Mouse (Mus musculus) adrenal gland, adult 2 months (tissue): ENCODE measurements at regions not wholly inside any gene's neighbourhood (a gene's known extent, or its start where the extent isn't known, plus 50 kb on each side); places are given as distances from the start of the nearest gene placed in this dataset.
A peak's percentile ranks its signal among the peaks of the same experiment; 100 is the strongest.

Experiments
- DNase-seq: peaks from one replicate; pipeline ENCODE4 v3.0.0; 2021

GRCm38 (mm10) chr14:71359581-71359980 is 759.9 kb upstream of the Fam160b2 start:
- DNase-seq: no peak

GRCm38 (mm10) chr14:71338219-71338618 is 738.6 kb upstream of the Fam160b2 start:
- no peak for DNase-seq

- no peak for DNase-seq
Measured at GRCm38 (mm10) chr14:71336906-71337305, 737.3 kb upstream of the Fam160b2 start.

- no peak for DNase-seq
Measured at GRCm38 (mm10) chr14:71334022-71334421, 734.4 kb upstream of the Fam160b2 start.

- peak; percentile 18 for DNase-seq
Measured at GRCm38 (mm10) chr14:71329862-71330630, 730.4 kb upstream of the Fam160b2 start.

GRCm38 (mm10) chr14:71327621-71328020 is 728.0 kb upstream of the Fam160b2 start:
- no peak for DNase-seq

- peak; percentile 56 for DNase-seq
Measured at GRCm38 (mm10) chr14:71326521-71327105, 727.0 kb upstream of the Fam160b2 start.

- no peak for DNase-seq
Measured at GRCm38 (mm10) chr14:71315228-71315627, 715.6 kb upstream of the Fam160b2 start.

GRCm38 (mm10) chr14:71299755-71300154 is 700.1 kb upstream of the Fam160b2 start:
- DNase-seq: no peak

GRCm38 (mm10) chr14:71281568-71281967 is 681.9 kb upstream of the Fam160b2 start:
- no peak for DNase-seq

- DNase-seq: peak; percentile 51
Measured at GRCm38 (mm10) chr14:71276309-71276791, 676.7 kb upstream of the Fam160b2 start.

- DNase-seq: no peak
Measured at GRCm38 (mm10) chr14:71272470-71272869, 672.8 kb upstream of the Fam160b2 start.

GRCm38 (mm10) chr14:71257650-71258049 is 658.0 kb upstream of the Fam160b2 start:
- DNase-seq: no peak

GRCm38 (mm10) chr14:71254207-71254606 is 654.6 kb upstream of the Fam160b2 start:
- DNase-seq: no peak

- DNase-seq: no peak
Measured at GRCm38 (mm10) chr14:71252136-71252535, 652.5 kb upstream of the Fam160b2 start.

GRCm38 (mm10) chr14:71251116-71251515 is 651.5 kb upstream of the Fam160b2 start:
- DNase-seq: no peak

- DNase-seq: no peak
Measured at GRCm38 (mm10) chr14:71249387-71249965, 649.8 kb upstream of the Fam160b2 start.

- no peak for DNase-seq
Measured at GRCm38 (mm10) chr14:71248534-71248933, 648.9 kb upstream of the Fam160b2 start.

GRCm38 (mm10) chr14:71241655-71242390 is 642.2 kb upstream of the Fam160b2 start:
- no peak for DNase-seq

- DNase-seq: no peak
Measured at GRCm38 (mm10) chr14:71236192-71236591, 636.6 kb upstream of the Fam160b2 start.

- DNase-seq: no peak
Measured at GRCm38 (mm10) chr14:71234900-71235299, 635.3 kb upstream of the Fam160b2 start.

GRCm38 (mm10) chr14:71234276-71234675 is 634.6 kb upstream of the Fam160b2 start:
- DNase-seq: no peak
